22 mouse cellular contexts compared by ENCODE assay signal in the genomic region with DNA sequence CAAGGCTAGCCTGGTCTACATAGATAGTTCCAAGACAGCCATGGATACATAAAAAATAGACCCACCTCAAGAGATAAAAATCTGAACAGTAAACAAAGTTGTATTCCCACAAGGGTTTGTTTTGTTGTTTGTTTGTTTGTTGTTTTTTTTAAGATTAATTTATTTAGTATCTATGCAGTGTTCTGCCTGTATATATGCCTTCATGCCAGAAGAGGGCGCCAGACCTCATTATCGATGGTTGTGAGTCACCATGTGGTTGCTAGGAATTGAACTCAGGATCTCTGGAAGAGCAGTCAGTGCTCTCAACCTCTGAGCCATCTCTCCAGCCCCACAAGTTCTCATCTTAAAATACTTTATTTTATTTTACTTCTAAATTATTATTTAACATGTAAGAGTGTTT. TPM values are rescaled to one million over a fixed set of nuclear protein-coding genes. Genes with fewer than 3 reads are reported as not detected.
DNase-seq lines count a peak whose midpoint lies in the region; ATAC-seq and TF ChIP-seq lines count a peak whose summit lies in the region.
"Had no signal": no experiment of that assay in that cellular context is flagged by ENCODE, and none has a peak within 500 bp of the region (broad histone marks: within the 10 kb centered on the region; RNA-seq: fewer than 3 reads in every experiment).

No protein-coding gene starts in this region.

- no peaks in the 10 kb centered on the region for H3K27me3 ChIP-seq in kidney, postnatal 0 days (ENCODE audit: insufficient read depth, low read length)
- peaks cover 6% of the 10 kb centered on the region; the same call in 1 of the 2 replicates for H3K27me3 ChIP-seq in E14TG2a.4 (ENCODE audit: insufficient read depth, low read length)
- H3K27me3 ChIP-seq in midbrain, embryonic 15.5 days (replicated peaks): no peaks in the 10 kb centered on the region
- H3K27me3 ChIP-seq: embryonic facial prominence, embryonic 12.5 days; lung, embryonic 15.5 days; midbrain, embryonic 12.5 days had no signal

- 20% methylated on average over 2 of the region's 2 CpGs for WGBS in kidney, postnatal 0 days
- WGBS in midbrain, embryonic 15.5 days: 32% methylated on average over 2 of the region's 2 CpGs

- no peak for DNase-seq in kidney, postnatal 0 days (ENCODE audit: low spot score)
- DNase-seq in kidney, postnatal 14 days: no peak
- DNase-seq in 416B (ENCODE audit: low read depth): peak; percentile 22
- peak; percentile 33 for DNase-seq in induced T-regulatory cell, adult 2 months (ENCODE audit: low read depth)
- no peak for DNase-seq in thymus, postnatal 25 days
- DNase-seq: adrenal gland, adult 8-10 months; cerebellum, adult 9-11 months; gastrocnemius, postnatal 36 days; kidney, adult 9 months; kidney, postnatal 4 days; left cerebral cortex, postnatal 4 days; liver; right cerebral cortex, adult 18-20 months had no signal

- H3K4me3 ChIP-seq in kidney, postnatal 0 days (replicated peaks; ENCODE audit: low read depth, low read length): no peak overlapping the region
- H3K4me3 ChIP-seq in E14TG2a.4 (replicated peaks; ENCODE audit: low read length): no peak overlapping the region
- H3K4me3 ChIP-seq in midbrain, embryonic 15.5 days: no peak overlapping the region
- H3K4me3 ChIP-seq: embryonic facial prominence, embryonic 12.5 days; erythroblast, embryonic 14.5 days; lung, embryonic 15.5 days; midbrain, embryonic 12.5 days; neural tube, embryonic 13.5 days had no signal

- H3K27ac ChIP-seq in kidney, postnatal 0 days: no peak overlapping the region
- no peak overlapping the region for H3K27ac ChIP-seq in midbrain, embryonic 15.5 days
- H3K27ac ChIP-seq: embryonic facial prominence, embryonic 12.5 days; lung, embryonic 15.5 days; midbrain, embryonic 12.5 days; neural tube, embryonic 13.5 days had no signal

- no peak overlapping the region for H3K4me2 ChIP-seq in kidney, postnatal 0 days (ENCODE audit: low read length)
- H3K4me2 ChIP-seq in midbrain, embryonic 15.5 days: no peak overlapping the region
- H3K4me2 ChIP-seq: embryonic facial prominence, embryonic 12.5 days; lung, embryonic 15.5 days; midbrain, embryonic 12.5 days; neural tube, embryonic 13.5 days had no signal

- TF ChIP-seq CTCF in kidney, postnatal 0 days (IDR thresholded peaks at IDR 0.05; ENCODE audit: low read depth): peak; percentile 6; the same call in 1 of the 2 replicates
- TF ChIP-seq CTCF in E14TG2a.4 (conservative IDR thresholded peaks at IDR 0.05; ENCODE audit: low read length): peak; percentile 61

- no peaks in the 10 kb centered on the region for H3K36me3 ChIP-seq in kidney, postnatal 0 days (ENCODE audit: insufficient read depth, low read length)
- no peaks in the 10 kb centered on the region for H3K36me3 ChIP-seq in E14TG2a.4 (ENCODE audit: insufficient read depth, low read length)
- no peaks in the 10 kb centered on the region for H3K36me3 ChIP-seq in midbrain, embryonic 15.5 days (replicated peaks)
- H3K36me3 ChIP-seq: embryonic facial prominence, embryonic 12.5 days; lung, embryonic 15.5 days; midbrain, embryonic 12.5 days; neural tube, embryonic 13.5 days had no signal

- no peaks in the 10 kb centered on the region for H3K4me1 ChIP-seq in kidney, postnatal 0 days (replicated peaks; ENCODE audit: insufficient read depth, low read length)
- H3K4me1 ChIP-seq in E14TG2a.4 (replicated peaks; ENCODE audit: low read depth, low read length): 0 out of 2 replicates have a peak, but pooled peaks cover 2% of the 10 kb centered on the region
- H3K4me1 ChIP-seq in midbrain, embryonic 15.5 days: peaks cover 5% of the 10 kb centered on the region
- H3K4me1 ChIP-seq: embryonic facial prominence, embryonic 12.5 days; lung, embryonic 15.5 days had no signal

- H3K9ac ChIP-seq in kidney, postnatal 0 days (ENCODE audit: low read depth, low read length): no peak overlapping the region
- H3K9ac ChIP-seq in midbrain, embryonic 15.5 days: no peak overlapping the region
- H3K9ac ChIP-seq: embryonic facial prominence, embryonic 12.5 days; lung, embryonic 15.5 days; midbrain, embryonic 12.5 days; neural tube, embryonic 13.5 days had no signal

- no peaks in the 10 kb centered on the region for H3K9me3 ChIP-seq in kidney, postnatal 0 days (replicated peaks; ENCODE audit: low read length)
- no peaks in the 10 kb centered on the region for H3K9me3 ChIP-seq in E14TG2a.4 (ENCODE audit: low read length)
- H3K9me3 ChIP-seq in midbrain, embryonic 15.5 days: no peaks in the 10 kb centered on the region
- H3K9me3 ChIP-seq: embryonic facial prominence, embryonic 12.5 days; lung, embryonic 15.5 days; midbrain, embryonic 12.5 days; neural tube, embryonic 13.5 days had no signal

- no peak for ATAC-seq in kidney, postnatal 0 days (replicated peaks; ENCODE audit: low FRiP score, low read depth)
- ATAC-seq in midbrain, embryonic 15.5 days (replicated peaks): no peak
- ATAC-seq: forebrain, embryonic 14.5 days; inflammation-experienced regulatory T-cells, adult 6 months had no signal

RNA-seq across cellular contexts. Expression of a gene that starts 47.6 kb away (rescaled TPM):
- polyA plus RNA-seq in kidney, postnatal 0 days (2015; fragmentation: Nextera tagmentation; extraction: Ambion mirVana): 11.9 and 12.7 TPM in 2 replicates
- polyA plus RNA-seq in midbrain, embryonic 15.5 days (2015; fragmentation: Nextera tagmentation; extraction: Ambion mirVana): 1.5 and 1.7 TPM in 2 replicates

Comparison
In these comparisons a context has a peak if more than half of its experiments do, and no peak if none do; other contexts are left out.
1. DNase-seq: peak in 416B (single experiment) and induced T-regulatory cell, adult 2 months (single experiment); none in kidney, postnatal 0 days (single experiment), kidney, postnatal 14 days (single experiment) and thymus, postnatal 25 days (single experiment).